Mouse (Mus musculus): ENCODE results near the gene Ash1l. TPM values are rescaled to one million over a fixed set of nuclear protein-coding genes. Genes with fewer than 3 reads are reported as not detected.

Gene Ash1l
- polyA plus RNA-seq (2015; fragmentation: Nextera tagmentation; extraction: Ambion mirVana) = 19.8 and 21.3 TPM in 2 replicates

DNA sequence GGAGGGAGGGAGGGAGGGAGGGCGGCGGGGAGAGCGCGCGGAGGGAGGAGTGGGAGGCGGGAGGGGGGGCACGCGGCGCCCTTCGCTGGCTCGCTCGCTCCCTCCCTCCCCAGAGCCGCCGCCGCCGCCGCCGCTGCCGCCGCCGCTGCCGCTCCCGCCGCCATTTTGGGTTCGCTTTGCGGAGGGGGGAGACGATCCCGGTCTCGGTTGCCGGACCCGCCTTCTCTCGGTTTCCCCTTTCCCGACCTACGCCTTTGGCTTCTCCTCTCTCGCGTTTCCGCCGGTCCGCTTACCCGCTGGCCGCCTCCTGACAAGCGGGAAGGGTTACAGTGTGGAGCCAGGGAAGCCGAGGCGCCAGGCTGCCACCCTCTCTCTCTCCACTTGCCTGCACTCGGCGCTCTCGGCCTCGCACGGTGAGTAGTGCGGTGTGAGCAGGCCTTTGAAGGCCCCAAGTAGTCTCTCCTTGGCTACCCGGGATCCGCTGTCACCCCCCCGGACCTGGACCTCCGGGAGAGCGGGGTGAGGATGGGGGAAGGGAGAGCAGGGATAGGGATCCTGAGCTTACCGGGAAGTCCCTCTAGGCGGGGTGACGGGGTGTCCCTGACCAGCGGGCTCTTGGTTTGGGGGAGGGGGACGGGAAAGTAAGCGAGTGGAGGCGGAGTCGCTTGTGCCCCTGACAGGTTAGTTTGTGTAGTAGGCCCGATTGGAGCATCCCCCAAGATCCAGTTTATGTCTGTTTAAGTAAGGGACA, at the start of gene Ash1l, which contains the start of gene Dap3:
Gene Ash1l, plus strand, starts transcription at position 47 of the 751 bp plus-strand sequence.
Gene Dap3, minus strand, starts transcription at position 606 of the 751 bp plus-strand sequence.
- H3K27ac ChIP-seq = peak within 1 kb of the TSS; percentile 100
- H3K36me3 ChIP-seq = no peaks in the 10 kb centered on the region
- H3K9me3 ChIP-seq = no peaks in the 10 kb centered on the region
- no peaks in the 10 kb centered on the region for H3K27me3 ChIP-seq (replicated peaks)
- peak; percentile 41 for ATAC-seq (ENCODE audit: insufficient read depth, low FRiP score, low read depth)
- peaks cover 7% of the 10 kb centered on the region; the same call in 1 of the 2 replicates for H3K4me1 ChIP-seq
- peak within 1 kb of the TSS; percentile 94 for H3K4me3 ChIP-seq (replicated peaks)
- H3K4me2 ChIP-seq = peak within 1 kb of the TSS; percentile 66
- peak within 1 kb of the TSS; percentile 98 for H3K9ac ChIP-seq
- WGBS = under 1% methylated on average over 39 of the region's 64 CpGs

DNA sequence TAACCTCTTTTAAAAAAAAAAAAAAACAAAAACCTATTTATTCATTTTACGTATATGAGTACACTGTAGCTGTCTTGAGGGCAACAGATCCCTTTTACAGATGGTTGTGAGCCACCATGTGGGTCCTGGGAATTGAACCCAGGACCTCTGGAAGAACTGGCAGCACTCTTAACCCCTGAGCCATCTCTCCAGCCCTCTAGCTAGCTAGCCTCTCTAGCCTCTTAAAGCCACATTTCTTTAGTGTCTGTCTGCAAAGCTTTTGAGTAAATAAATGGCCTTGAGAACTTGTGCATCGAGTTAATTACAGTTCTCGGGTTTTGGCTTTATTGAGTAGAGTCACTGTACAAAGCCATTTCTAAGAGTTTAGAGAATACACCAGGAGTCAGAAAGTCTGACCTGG, 45.6 kb upstream of the Ash1l start:
- Histone ChIP-seq H3K36me3 (peaks cover 58% of the 10 kb centered on the region), H3K4me3 (replicated peaks) (no peak overlapping the region), H3K9me3 (no peaks in the 10 kb centered on the region), H3K4me1 (no peaks in the 10 kb centered on the region), H3K27me3 (replicated peaks) (no peaks in the 10 kb centered on the region), H3K27ac (no peak overlapping the region), H3K9ac (no peak overlapping the region), H3K4me2 (no peak overlapping the region)
- WGBS = 80% methylated on average over 3 of the region's 3 CpGs
- no peak for ATAC-seq (ENCODE audit: insufficient read depth, low FRiP score, low read depth)

DNA sequence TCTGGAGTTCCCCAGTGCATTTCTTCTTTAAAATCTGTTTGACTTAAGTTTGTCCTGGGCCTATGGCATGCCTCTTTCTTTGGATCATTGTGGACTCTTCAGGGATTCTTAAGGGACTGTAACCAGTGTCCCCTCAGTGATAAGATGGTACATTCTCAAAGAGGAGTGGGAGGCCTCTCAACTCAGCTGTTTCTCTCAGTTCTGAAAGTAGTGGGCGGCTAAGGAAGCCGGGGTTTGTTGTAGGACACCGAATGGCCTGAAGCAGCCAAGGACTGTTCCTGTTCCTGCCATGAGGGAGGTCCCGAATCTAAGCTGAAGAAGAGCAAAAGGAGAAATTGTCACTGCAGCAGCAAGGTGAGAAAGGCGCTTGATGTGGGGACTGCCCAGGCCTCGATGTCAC, 45.2 kb upstream of the Ash1l start:
- H3K4me1 ChIP-seq = no peaks in the 10 kb centered on the region
- H3K9ac ChIP-seq = no peak overlapping the region
- no peak overlapping the region for H3K27ac ChIP-seq
- peaks cover 61% of the 10 kb centered on the region for H3K36me3 ChIP-seq
- no peak for ATAC-seq (ENCODE audit: insufficient read depth, low FRiP score, low read depth)
- H3K9me3 ChIP-seq = no peaks in the 10 kb centered on the region
- no peak overlapping the region for H3K4me3 ChIP-seq (replicated peaks)
- no peaks in the 10 kb centered on the region for H3K27me3 ChIP-seq (replicated peaks)
- no peak overlapping the region for H3K4me2 ChIP-seq
- 84% methylated on average over 6 of the region's 6 CpGs for WGBS

DNA sequence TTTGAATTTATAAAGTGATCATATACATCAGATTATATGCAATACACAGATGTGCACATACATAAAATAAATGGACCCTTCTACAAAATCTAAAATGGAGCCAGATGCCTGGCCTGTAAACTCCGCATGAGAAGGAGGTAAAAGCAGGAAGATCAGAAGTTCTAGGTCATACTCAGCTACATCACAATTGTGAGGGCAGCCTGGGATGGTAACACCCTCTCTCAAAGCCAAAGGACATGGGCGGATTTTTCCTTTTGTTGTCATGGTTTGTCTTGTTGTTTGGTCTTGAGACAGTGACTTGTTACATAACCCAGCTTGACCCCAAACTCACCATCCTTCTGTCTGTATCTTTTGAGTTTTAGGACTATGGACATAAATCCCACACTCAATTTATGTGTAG, 44.7 kb upstream of the Ash1l start:
- Histone ChIP-seq H3K4me1 (no peaks in the 10 kb centered on the region), H3K27me3 (replicated peaks) (no peaks in the 10 kb centered on the region), H3K9me3 (no peaks in the 10 kb centered on the region), H3K36me3 (peaks cover 65% of the 10 kb centered on the region), H3K27ac (no peak overlapping the region), H3K4me3 (replicated peaks) (no peak overlapping the region), H3K9ac (no peak overlapping the region), H3K4me2 (no peak overlapping the region)
- ATAC-seq (ENCODE audit: insufficient read depth, low FRiP score, low read depth) = no peak
- 88% methylated on average over 2 of the region's 2 CpGs for WGBS

DNA sequence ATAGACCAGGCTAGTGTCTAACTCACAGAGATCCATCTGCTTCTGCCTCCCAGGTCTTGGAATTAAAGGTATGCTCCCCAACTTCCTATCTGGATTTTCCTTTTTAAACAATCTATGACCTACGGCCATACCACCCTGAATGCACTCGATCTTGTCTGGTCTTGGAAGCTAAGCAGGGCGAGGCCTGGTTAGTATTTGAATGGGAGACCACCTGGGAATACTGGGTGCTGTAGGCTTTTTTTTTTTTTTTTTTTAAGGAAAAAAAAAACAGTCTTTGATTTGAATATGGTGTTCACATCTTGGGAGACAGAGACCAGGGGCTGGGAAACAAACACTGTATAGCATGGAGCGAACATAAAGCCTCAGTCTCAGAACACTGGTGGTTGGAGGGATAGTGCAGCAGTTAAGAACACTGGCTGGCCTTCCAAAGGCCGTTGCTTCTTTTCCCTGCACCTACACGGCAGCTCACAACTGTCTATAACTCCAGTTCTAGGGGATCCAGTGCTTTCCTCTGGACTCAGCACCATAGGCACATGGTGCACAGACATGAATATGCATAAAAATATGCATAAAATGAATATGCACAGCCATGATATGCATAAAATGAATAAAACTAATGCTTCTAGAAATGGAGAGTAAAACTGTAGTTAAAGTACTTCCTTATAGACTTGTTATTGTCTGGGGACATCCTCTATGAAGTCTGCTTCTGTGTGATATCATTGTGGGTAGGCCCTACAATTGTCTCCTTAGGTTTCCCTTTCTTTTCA, 43.8 kb upstream of the Ash1l start:
- 82% methylated on average over 6 of the region's 6 CpGs for WGBS
- H3K36me3 ChIP-seq = peaks cover 68% of the 10 kb centered on the region
- no peak overlapping the region for H3K9ac ChIP-seq
- no peak overlapping the region for H3K4me2 ChIP-seq
- no peaks in the 10 kb centered on the region for H3K27me3 ChIP-seq (replicated peaks)
- H3K9me3 ChIP-seq = no peaks in the 10 kb centered on the region
- ATAC-seq (ENCODE audit: insufficient read depth, low FRiP score, low read depth) = no peak
- no peak overlapping the region for H3K27ac ChIP-seq
- H3K4me1 ChIP-seq = no peaks in the 10 kb centered on the region
- no peak overlapping the region for H3K4me3 ChIP-seq (replicated peaks)

DNA sequence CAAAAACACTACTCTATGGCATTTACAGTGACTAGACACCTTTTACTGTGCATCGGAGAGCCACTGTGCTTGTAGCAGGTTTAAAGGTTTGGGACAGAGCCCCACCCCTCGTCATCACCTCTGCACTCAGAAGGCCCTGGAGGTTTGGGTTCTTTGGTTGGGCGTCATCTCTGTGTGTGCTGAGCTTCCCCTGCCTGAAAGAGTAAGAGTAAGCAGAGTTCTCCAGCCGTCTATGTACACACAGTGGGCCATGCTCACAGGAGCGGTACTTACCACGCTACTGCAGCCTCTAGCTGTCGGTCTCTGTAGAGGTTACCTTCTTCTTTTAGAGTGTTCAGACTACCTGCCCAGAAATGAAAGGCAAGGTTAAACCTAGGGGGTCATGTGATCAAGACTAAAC, 37.8 kb upstream of the Ash1l start:
- ATAC-seq (ENCODE audit: insufficient read depth, low FRiP score, low read depth) = no peak
- H3K4me3 ChIP-seq (replicated peaks) = peak overlapping the region; percentile 82; the same call in 1 of the 2 replicates
- peak overlapping the region; percentile 88 for H3K4me2 ChIP-seq
- H3K36me3 ChIP-seq = peaks cover 41% of the 10 kb centered on the region
- H3K4me1 ChIP-seq = peaks cover 10% of the 10 kb centered on the region
- no peaks in the 10 kb centered on the region for H3K9me3 ChIP-seq
- H3K27ac ChIP-seq = no peak overlapping the region
- H3K9ac ChIP-seq = no peak overlapping the region
- H3K27me3 ChIP-seq (replicated peaks) = no peaks in the 10 kb centered on the region
- WGBS = 86% methylated on average over 7 of the region's 7 CpGs

DNA sequence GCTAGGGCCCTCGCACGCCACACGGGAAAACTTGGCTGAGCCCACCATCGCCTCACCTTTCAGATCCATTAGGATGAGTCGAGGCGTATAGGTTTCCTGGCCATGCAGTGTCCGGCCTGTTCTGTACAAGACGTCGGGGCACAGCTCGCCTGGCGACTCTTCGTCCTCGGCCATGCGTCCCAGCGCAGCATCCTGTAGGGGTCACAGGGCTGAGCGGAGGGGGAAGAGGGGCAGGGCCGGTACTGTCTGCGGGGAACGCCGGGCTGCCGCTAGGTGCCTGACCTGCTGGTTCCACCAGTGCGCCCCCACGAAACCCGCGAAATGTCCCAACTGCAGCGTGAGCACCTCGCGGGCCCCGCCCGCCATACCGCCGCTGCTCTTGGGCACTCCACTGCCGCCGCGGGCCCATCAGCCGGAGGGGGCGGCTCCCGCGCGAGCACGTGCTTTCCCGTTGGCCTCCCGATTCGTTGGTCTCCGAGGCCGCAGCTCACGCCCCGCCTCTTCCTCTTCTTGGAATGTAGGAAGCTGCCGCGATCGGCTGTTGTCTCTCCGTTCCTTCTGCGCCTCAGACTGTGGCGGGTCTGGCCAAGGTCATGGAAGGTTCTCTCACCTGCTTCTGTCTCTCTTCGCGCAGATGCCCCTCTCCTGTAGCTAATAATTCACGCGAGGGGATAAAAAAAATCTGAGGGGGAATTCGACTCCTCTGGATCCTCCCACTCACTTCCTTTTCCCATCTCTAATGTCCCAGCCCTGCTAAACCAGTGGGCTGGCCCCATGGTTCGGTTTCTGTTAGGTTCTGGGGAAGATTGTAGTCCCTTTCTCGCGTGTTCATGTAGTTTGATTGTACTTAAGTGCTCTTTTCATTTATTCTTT, 36.7 kb upstream of the Ash1l start, which contains the start of gene Msto1:
Gene Msto1, minus strand, starts transcription at position 489 of the 873 bp plus-strand sequence.
- peak; percentile 95 for ATAC-seq (ENCODE audit: insufficient read depth, low FRiP score, low read depth)
- Histone ChIP-seq H3K36me3 (peaks cover 30% of the 10 kb centered on the region), H3K4me2 (peak within 1 kb of the TSS; percentile 88), H3K27ac (peak within 1 kb of the TSS; percentile 90), H3K27me3 (replicated peaks) (no peaks in the 10 kb centered on the region), H3K9ac (peak within 1 kb of the TSS; percentile 61), H3K4me3 (replicated peaks) (peak within 1 kb of the TSS; percentile 82), H3K4me1 (peaks cover 13% of the 10 kb centered on the region), H3K9me3 (no peaks in the 10 kb centered on the region)
- under 1% methylated on average over 62 of the region's 62 CpGs for WGBS

DNA sequence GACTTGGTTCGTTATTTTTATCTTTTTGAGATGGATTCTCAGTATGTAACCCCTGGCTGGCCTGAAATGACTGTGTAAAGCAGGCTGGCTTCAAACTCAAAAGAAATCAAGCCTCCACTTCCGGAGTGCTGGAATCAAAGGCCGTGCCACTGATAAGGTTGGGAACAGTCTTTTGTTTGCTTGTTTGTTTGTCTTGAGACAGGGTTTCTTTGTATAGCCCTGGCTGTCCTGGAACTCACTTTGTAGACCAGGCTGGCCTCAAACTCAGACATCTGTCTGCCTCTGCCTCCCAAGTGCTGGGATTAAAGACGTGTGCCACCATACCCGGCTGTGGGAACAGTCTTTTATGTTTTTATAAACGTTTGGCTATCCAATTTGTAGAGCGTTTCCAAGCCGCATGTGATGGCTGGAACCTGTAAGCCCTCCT, 36.0 kb upstream of the Ash1l start:
- WGBS = 22% methylated on average over 8 of the region's 8 CpGs
- Histone ChIP-seq H3K36me3 (peaks cover 27% of the 10 kb centered on the region), H3K27me3 (replicated peaks) (no peaks in the 10 kb centered on the region), H3K4me2 (peak overlapping the region; percentile 88), H3K9ac (peak overlapping the region; percentile 44; the same call in 1 of the 2 replicates), H3K9me3 (no peaks in the 10 kb centered on the region), H3K27ac (peak overlapping the region; percentile 90), H3K4me3 (replicated peaks) (peak overlapping the region; percentile 82), H3K4me1 (peaks cover 13% of the 10 kb centered on the region)
- ATAC-seq (ENCODE audit: insufficient read depth, low FRiP score, low read depth) = no peak

DNA sequence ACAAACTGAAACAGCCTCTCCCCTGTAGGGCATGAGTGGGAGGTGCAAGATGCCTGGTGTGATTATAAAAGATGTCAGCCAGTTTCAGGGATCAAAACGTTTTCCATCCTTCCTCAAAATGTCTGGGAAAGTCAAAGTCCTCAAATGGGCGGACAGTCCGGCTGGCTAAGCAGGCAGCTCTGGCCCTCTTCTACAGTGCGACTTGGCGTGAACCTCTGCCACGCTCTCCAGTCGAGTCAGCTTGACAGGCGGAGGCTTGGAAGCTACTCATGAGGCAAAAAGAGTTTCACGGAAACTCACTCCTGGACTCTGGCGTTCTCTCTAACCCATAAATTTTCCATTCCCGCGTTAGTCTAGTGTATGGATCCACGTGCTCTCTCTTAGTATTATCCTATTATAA, 31.4 kb upstream of the Ash1l start:
- peaks cover 6% of the 10 kb centered on the region; the same call in 1 of the 2 replicates for H3K4me1 ChIP-seq
- H3K4me3 ChIP-seq (replicated peaks) = no peak overlapping the region
- no peak for ATAC-seq (ENCODE audit: insufficient read depth, low FRiP score, low read depth)
- H3K27ac ChIP-seq = peak overlapping the region; percentile 35; the same call in 1 of the 2 replicates
- no peak overlapping the region for H3K9ac ChIP-seq
- no peaks in the 10 kb centered on the region for H3K27me3 ChIP-seq (replicated peaks)
- H3K9me3 ChIP-seq = no peaks in the 10 kb centered on the region
- H3K36me3 ChIP-seq = peaks cover 27% of the 10 kb centered on the region
- 64% methylated on average over 13 of the region's 13 CpGs for WGBS
- H3K4me2 ChIP-seq = no peak overlapping the region

DNA sequence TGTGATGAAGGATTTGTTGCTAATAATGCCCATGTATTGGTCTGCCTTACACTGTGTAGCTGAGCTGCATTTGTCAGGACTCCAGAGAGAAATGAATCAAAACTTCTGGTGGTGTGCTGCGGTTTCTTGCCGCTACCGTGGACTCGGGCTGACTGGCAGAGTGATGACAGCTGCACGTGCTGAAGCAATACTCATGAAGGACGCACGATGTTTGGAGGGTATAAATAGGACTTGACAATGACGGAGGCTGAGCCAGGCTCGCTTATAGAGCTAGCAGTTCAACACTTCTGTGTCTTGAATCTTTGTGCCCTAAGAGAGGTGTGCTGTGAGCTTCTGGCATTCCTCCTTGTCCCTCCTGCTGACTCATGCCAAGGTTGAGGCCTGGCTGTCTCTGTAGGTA, 29.0 kb upstream of the Ash1l start:
- Histone ChIP-seq H3K27me3 (replicated peaks) (no peaks in the 10 kb centered on the region), H3K9ac (no peak overlapping the region), H3K36me3 (peaks cover 42% of the 10 kb centered on the region), H3K4me2 (no peak overlapping the region), H3K4me1 (0 out of 2 replicates have a peak, but pooled peaks cover 3% of the 10 kb centered on the region), H3K4me3 (replicated peaks) (no peak overlapping the region), H3K27ac (no peak overlapping the region), H3K9me3 (no peaks in the 10 kb centered on the region)
- ATAC-seq (ENCODE audit: insufficient read depth, low FRiP score, low read depth) = no peak
- WGBS = 94% methylated on average over 9 of the region's 9 CpGs

DNA sequence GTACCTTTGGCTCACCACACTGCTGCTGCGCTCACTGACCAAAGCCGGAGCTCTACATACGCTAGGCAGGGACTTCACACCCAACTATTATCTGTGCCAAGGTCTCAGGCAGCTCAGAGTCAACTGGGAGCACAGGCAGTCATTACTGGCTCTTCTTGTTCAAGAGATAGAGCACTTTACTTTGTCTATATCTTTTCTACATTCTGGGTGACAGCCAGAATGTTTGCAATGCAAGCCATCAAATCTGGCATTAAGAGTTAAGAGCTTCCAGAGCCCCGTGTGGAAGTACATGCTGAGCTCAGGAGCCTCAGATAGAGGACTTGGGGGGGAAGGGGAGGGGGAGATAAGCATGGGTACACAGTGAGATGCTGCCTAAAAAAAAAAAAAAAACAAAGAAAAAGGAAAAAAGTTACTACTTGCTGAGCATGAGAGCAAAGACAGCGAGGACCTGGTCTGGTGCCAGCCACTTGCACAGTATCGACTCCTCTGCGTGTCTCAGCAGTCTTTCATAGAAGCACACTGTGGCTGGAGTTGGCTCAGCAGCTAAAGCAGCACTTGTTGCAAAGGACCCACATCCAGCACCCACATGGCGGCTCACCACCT, 26.3 kb upstream of the Ash1l start:
- WGBS = 82% methylated on average over 8 of the region's 8 CpGs
- Histone ChIP-seq H3K9me3 (no peaks in the 10 kb centered on the region), H3K4me3 (replicated peaks) (no peak overlapping the region), H3K4me1 (no peaks in the 10 kb centered on the region), H3K27me3 (replicated peaks) (no peaks in the 10 kb centered on the region), H3K9ac (no peak overlapping the region), H3K4me2 (no peak overlapping the region), H3K36me3 (peaks cover 55% of the 10 kb centered on the region), H3K27ac (no peak overlapping the region)
- ATAC-seq (ENCODE audit: insufficient read depth, low FRiP score, low read depth) = no peak
